Mouse (Mus musculus) 416B (cell line): ENCODE measurements around the gene Ppm1m.
A peak's percentile ranks its signal among the peaks of the same experiment; 100 is the strongest.

Experiments used
- DNase-seq: peaks from one replicate; pipeline ENCODE4 v3.0.0; 2011; ENCODE audit warnings: low read depth

Ppm1m gene

GRCm38 (mm10) chr9:106199535-106200272 is at the start of gene Ppm1m:
Gene Ppm1m, minus strand, starts transcription at chr9:106199746.
- DNase-seq, result no peak

GRCm38 (mm10) chr9:106242813-106243488 is 43.4 kb upstream of the Ppm1m start:
- DNase-seq, result peak; percentile 39

- no peak for DNase-seq
Measured at GRCm38 (mm10) chr9:106241541-106242164, 42.1 kb upstream of the Ppm1m start.

- DNase-seq, result no peak
Measured at GRCm38 (mm10) chr9:106237878-106238277, 38.3 kb upstream of the Ppm1m start.

- DNase-seq, result no peak
Measured at GRCm38 (mm10) chr9:106237401-106237800, 37.9 kb upstream of the Ppm1m start.

- no peak for DNase-seq
Measured at GRCm38 (mm10) chr9:106236818-106237211, 37.3 kb upstream of the Ppm1m start.

- no peak for DNase-seq
Measured at GRCm38 (mm10) chr9:106236156-106236817, 36.7 kb upstream of the Ppm1m start.

GRCm38 (mm10) chr9:106235194-106235830 is 35.8 kb upstream of the Ppm1m start:
- DNase-seq, result no peak

- no peak for DNase-seq
Measured at GRCm38 (mm10) chr9:106233953-106234352, 34.4 kb upstream of the Ppm1m start.

GRCm38 (mm10) chr9:106232956-106233355 is 33.4 kb upstream of the Ppm1m start:
- no peak for DNase-seq

GRCm38 (mm10) chr9:106231816-106232215 is 32.3 kb upstream of the Ppm1m start:
- no peak for DNase-seq

GRCm38 (mm10) chr9:106231220-106231619 is 31.7 kb upstream of the Ppm1m start:
- no peak for DNase-seq

GRCm38 (mm10) chr9:106230734-106231106 is 31.2 kb upstream of the Ppm1m start:
- DNase-seq, result no peak

GRCm38 (mm10) chr9:106230051-106230733 is 30.6 kb upstream of the Ppm1m start:
- peak; percentile 59 for DNase-seq

- no peak for DNase-seq
Measured at GRCm38 (mm10) chr9:106227790-106228429, 28.4 kb upstream of the Ppm1m start.

- no peak for DNase-seq
Measured at GRCm38 (mm10) chr9:106226151-106226682, 26.7 kb upstream of the Ppm1m start.

GRCm38 (mm10) chr9:106225469-106226150 is 26.1 kb upstream of the Ppm1m start:
- DNase-seq, result no peak

- DNase-seq, result no peak
Measured at GRCm38 (mm10) chr9:106222994-106223393, 23.4 kb upstream of the Ppm1m start.

GRCm38 (mm10) chr9:106222261-106222851 is 22.8 kb upstream of the Ppm1m start, which contains the start of gene Tlr9:
Gene Tlr9, plus strand, starts transcription at chr9:106222598.
- DNase-seq, result peak; percentile 70
